Mouse (Mus musculus): ENCODE data around the gene Alox12.

The Alox12 gene

DNA sequence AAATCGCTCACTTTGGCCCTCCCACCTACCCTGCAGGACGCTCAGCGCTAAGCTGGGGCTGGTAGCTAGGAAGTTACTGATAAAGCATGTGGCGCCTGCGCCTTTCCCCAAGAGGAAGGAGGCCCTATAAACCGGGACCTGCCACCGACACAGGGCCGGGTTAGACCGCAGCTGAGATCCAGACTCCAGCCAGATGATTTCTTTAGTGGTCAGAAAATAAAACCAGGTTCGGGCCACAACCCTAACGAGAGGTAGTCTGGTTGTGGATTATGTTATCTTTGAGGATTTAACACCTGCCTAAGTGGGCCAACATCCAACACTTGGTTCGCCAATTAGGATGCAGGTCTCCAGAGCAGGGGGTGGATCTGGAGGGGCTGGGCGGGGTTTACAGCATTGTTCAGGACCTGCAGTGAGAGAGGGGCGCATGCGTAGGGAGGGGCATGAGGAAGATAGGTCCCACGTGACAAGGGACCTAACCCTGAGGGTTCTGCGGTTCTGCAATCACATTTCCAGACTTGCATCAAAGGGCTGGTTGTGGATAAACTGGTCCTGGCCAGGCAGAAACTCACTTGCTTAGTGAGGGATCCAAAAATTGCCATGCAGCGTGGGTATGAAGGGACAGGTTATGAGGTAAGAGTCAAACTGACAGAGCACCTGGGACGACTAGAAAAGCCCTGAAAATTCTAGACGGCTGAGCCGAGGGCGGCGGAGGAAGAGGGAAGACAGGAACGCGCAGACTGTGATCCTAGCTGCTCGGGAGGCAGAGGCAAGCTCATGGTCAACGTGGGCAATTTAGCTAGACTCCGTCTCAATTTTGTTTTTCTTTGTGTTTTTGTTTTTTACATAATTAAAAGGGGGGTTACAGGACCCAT lies 34.2 kb downstream of the Alox12 start, which contains the start of gene Slc16a13:
TSS of gene Slc16a13 (minus strand) at position 334 of the 872 bp plus-strand sequence.
- DNase-seq (ENCODE audit: low spot score) = peak; percentile 97

DNA sequence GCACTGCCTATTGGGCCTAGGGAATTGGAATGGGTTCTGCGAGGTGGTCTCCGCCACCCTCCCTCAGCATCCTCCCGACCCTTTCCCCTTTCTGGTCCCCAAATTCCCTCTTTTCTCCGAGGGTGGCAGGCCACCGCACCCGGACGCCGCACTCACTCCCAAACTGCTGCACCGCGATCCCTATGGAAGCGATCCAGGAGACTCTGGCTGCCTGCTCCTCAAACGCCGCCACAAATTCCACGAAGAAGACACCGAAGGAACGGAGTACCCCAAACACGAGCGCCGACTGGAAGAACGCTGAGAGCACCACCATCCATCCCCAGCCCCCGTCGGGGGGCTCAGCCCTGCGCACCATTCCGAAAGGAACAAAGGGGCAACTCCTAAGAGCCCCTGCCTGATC lies 34.8 kb downstream of the Alox12 start:
- DNase-seq (ENCODE audit: low spot score) = no peak

DNA sequence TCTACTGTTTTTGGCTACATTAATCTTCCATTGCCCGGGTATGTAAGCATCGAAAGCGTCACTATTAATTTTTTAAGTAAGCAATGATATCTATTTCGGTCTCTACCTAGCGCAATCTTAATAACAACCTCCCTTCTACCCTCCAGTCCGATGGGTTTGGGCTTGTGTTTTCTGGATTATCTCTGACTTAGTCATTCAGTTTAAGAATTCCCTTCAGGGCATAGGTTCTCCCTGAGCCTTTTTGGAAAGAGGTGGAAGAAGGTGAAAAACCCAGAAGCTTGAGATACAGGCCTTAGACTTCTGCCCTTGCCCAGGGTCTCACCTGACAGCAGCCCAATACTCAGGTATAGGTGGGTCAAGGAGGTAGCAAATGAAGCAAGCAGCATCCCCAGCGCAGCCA lies 35.3 kb downstream of the Alox12 start:
- no peak for DNase-seq (ENCODE audit: low spot score)

DNA sequence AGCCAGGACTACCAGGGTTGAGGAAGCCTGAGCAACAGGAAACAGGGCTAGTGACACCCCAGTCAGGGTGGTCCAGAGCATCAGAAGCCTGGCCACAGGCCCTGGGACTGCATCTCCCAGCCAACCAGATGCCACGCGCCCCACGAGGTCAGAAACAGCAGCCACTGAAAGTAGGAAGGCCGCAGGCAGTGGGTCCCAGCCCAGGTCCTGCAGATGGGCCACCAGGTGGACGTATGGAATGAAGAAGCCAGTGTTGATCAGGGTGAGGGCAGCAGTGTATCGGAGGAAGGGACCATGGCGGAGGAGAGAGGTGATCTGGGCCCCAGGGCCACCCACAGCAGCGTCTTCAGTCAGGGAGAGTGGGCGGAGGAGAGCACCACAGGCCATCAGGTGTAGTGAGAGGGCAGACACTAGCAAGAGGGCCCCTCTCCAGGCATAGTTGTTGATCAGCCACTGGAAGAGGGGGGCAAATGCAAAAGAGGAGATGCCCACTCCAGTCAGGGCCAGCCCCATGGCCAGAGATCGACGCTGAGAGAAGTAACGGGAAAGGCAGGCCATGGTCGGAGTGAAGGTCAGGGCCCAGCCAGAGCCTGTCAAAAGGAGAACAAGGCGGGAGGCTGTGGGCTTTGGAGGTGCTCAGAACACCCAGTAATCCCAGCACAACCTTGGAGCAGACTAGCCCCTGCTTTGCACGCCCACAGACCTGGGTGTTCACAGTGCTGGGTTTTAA lies 36.2 kb downstream of the Alox12 start:
- DNase-seq (ENCODE audit: low spot score) = no peak

DNA sequence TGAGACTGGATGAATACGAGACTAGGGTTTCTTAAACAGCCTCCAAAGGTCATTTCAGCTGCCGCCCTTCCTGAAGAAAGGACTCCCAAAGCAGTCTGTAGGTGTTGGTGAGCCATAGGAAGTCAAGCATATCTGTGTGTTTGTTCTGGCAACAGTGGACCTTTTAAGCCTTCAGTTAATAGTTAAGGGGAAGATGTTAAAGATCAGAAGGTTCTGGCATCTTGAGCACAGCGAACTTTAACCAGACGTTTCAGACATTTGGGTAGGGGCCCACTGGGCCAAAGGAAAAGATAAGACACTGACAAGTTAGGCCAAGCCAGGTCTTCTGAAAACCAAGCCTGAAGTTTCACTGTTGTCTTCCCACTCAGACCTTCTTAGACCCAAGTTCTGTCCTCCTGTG lies 37.1 kb downstream of the Alox12 start:
- DNase-seq (ENCODE audit: low spot score) = no peak

DNA sequence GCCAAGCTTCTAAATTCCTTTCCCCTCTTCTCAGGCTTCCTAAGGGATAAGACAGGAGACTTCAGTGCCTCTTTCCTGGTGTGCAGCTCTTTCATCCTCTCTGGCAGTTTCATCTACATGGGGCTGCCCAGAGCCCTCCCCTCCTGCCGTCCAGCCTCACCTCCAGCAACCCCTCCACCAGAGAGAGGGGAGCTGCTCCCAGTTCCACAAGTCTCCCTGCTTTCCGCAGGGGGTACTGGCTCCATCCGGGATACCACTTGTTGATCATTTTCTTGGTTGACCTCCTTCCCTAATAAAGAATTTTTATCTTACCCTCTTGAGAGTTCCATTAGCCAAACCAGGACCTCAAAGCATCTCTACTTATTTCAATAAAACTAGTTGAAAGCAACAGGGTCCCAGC lies 39.0 kb downstream of the Alox12 start:
- no peak for DNase-seq (ENCODE audit: low spot score)

DNA sequence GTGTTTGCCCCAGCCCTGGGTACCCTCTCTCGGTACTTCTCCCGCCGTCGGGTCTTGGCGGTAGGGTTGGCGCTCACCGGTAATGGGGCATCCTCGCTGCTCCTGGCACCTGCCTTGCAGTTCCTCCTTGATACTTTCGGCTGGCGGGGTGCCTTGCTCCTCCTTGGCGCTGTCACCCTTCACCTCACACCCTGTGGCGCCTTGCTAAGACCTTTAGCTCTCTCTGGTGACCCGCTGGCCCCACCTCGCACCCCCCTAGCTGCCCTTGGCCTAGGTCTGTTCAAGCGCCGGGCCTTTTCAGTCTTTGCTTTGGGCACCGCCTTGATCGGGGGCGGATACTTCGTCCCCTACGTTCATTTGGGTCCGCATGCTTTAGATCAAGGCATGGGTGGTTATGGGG lies 39.9 kb downstream of the Alox12 start:
- no peak for DNase-seq (ENCODE audit: low spot score)

DNA sequence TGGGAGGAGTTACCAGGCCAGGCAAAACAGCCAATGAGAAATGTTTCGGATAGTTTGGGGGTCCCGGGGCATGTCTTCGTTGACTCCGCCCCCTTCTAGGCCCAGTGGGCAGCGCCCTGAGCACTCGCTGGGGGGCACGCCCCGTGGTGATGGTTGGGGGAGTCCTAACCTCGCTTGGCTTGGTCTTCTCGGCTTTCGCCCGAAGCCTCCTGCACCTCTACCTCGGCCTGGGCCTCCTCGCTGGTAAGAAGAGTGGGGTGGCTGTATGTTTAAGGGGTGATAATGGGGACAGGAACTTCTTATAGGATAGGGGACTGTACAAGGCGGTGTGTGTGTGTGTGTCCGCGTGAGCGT lies 40.3 kb downstream of the Alox12 start:
- no peak for DNase-seq (ENCODE audit: low spot score)

DNA sequence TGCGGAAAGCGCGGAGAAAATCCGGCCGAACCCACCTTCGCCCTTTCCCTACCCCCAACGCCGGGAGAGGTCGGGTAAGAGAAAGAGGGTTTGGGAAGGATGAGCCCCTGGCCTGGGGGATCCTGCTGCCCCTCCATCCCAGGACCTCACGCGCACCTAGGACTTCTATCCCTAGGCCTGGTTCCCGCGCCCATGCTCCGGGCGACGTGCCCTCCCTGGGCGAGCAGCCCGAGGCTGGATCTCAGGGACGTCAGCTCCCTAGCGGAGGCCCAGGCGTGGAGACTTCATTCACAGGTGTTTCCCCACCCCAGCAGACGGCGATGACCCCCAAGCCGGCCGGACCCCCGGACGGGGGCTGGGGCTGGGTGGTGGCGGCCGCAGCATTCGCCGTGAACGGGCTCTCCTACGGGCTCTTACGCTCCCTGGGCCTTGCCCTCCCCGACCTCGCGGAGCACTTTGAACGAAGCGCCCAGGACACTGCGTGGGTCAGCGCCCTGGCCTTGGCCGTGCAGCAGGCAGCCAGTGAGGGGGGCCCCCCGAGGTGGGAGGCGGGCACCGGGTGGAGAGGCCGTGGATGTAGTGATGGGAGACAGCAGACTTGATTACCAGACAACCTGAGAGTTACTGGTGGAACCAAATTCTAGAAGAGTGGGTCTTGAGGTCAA lies 40.8 kb downstream of the Alox12 start:
- no peak for DNase-seq (ENCODE audit: low spot score)

DNA sequence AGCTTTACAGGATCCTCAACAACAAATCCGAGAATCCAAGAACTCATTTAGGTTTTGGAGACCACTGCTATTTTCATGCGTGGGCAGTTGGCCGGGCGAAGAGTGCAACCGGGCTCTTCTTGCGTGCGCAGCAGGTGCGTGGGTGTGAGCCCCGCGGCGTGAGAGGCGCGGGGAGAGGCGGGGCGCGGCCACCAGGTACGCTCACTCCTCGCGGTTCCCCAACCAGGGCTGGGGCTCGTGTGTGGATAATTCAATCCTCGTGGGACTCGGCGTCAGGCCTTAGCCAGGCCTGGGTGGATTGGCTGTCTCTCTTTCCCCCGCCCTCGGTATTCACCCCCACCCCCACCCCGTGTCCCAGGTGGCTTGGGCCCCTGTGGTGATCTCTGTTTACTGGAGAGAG lies 41.4 kb downstream of the Alox12 start:
- DNase-seq (ENCODE audit: low spot score) = no peak

DNA sequence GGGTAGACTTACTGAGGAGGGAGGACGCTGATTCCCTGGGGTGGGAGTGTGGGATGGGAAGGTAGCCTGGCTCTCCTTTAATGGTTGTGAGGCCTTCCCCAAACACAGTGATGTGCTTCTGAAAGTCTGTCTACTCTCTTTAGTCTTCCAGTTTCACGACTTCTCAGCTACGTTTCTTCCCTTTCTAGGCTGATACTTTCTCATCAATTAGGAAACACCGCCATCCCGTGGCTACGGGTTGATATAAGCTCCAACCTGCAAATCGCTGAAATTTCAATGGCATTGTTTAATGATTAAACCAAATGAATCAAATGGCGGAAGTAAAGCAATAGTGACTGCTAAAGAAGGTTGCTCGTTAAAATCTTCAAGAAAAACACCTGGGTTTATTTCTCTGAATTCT lies 42.3 kb downstream of the Alox12 start:
- DNase-seq (ENCODE audit: low spot score) = peak; percentile 83

DNA sequence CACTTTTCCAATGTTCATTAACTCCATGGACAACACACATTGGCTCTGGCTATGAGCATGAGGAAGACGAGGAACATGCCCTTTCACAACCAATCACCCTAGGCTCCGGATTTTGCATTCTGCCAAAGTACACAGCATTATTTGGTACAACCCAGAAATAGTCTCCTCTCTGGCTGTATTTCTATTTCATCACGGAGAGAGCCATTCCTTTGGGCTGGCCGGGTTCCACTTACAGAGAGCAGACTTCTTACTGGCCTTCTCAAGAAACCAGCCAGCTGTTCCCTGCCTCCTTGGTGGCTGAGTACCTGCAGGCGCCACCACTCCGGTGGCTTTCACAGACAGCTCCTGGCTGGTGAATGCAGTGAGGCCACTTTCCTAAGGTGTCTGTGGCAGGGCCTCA lies 42.7 kb downstream of the Alox12 start, which contains the start of gene Slc16a11:
TSS of gene Slc16a11 (plus strand) at position 330 of the 400 bp plus-strand sequence.
- DNase-seq (ENCODE audit: low spot score) = no peak

DNA sequence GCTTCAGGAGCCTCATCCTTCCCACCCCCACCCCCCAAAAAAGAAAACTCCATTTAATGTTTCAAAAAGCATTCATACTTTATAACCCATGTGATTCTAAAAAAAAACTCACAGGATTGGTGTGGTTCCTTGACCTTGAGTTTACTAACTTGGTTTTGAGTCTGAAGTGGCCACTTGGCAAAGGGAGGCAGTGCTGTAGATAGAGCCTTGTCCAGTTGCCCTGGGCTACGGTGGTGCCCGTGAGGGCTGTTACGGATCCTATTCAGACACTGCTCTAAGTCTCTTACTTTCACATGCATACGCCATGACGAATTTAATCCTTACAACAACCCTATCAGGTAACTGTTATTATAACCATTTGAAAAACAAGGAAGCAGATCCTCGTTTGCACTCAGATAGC lies 43.2 kb downstream of the Alox12 start:
- no peak for DNase-seq (ENCODE audit: low spot score)

DNA sequence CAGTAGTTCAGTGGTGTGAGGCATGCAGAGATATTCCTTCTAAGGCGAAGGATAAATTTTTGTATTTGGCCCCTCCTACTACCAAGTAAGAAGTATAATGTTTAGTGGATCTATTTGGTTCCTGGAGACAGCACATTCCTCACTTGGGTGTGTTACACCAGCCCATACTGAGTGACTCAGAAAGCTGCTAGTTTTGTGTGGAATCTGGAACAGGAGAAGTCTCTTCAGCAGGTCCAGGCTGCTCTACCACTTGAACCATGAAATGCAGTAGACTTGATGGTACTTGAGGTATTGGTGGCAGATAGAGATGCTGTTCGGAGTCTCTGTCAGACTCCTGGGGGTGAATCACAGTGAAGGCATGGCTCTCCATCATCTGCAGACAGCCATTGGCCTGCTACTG lies 44.5 kb downstream of the Alox12 start:
- DNase-seq (ENCODE audit: low spot score) = no peak

DNA sequence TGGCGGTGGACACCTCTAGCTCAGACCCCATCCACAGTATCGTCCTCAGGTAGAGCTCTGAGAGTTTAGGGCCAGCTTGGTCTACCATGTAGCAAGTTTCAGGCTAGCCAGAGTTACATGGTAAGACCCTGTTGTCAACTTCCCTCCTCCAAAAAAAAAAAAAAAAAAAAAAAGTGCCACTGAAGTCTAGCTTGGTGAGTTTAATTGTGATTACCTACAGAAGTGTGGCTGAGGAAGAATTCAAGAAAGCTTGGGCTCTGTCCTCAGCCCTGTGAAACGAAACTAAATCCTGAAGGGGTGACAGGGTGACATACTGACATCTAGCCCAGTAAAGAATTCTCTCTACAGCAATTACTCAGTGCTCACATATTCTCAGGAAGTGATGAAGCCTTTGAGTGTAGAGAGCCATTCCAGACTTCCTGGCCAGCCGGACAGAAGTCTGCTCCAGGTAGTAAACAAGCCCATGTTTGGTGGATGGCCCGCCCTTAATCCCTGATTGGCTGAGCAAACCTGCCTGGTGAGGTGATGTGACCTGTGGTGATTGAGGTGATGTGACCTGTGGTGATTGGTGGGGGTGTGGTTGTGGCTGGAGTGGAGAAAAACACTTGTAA lies 46.3 kb downstream of the Alox12 start:
- no peak for DNase-seq (ENCODE audit: low spot score)

DNA sequence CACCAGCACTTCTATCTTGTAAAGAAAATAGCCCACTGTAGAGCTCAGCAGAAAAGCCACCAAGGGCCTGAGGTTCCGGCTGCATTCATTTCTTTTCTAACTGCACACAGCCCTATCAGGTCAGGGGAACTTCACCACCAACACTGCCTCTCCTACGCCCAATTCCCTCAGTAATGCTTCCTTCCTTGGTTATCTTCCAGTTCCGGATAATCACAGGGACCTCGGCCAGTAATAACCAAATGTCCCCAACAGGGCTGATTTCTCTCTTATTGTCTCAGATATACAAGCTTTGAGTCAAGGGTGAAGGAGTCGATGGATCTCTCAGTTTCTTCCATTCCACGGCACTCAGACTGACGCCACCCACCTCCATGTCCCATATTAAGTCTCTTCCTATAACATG lies 47.9 kb downstream of the Alox12 start:
- no peak for DNase-seq (ENCODE audit: low spot score)

DNA sequence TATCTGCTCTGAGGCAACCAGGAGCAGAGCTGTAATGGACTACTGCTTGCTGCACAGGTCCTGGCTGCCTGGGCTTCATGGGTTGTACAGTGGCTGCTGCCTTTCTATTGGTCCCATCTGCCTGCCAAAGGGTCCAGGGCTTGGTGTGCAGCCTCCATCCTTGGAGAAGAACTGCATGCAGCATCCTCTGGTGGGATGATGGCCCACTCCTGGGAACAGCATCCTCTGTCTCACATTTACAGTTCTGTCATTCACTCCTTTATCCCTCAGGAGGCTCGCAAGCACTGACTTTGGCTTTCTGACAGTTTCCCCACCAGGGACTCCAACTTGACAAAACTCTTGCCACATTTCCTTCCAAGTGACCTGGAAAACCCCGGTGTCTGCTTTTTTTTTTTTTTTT lies 48.4 kb downstream of the Alox12 start:
- no peak for DNase-seq (ENCODE audit: low spot score)

DNA sequence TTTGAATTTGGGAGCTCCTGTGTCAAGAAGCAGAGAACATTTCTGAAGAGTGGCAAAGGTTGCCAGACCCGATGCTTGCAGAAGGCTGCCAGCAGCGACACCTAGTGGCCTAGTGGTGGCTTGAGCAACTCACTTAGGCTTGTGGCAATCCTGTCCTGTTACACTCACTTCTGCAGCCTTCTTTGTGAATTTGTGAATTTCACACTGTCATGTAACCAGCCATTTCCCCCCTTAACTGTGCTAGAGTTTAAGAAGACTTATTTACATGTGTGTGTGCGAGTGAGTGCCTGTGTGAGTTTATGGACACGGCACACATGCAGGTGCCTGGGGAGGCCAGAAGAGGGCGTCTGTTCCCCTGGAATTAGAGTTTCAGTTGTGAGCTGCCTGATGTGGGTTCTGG lies 53.5 kb downstream of the Alox12 start:
- peak; percentile 89 for DNase-seq (ENCODE audit: low spot score)

DNA sequence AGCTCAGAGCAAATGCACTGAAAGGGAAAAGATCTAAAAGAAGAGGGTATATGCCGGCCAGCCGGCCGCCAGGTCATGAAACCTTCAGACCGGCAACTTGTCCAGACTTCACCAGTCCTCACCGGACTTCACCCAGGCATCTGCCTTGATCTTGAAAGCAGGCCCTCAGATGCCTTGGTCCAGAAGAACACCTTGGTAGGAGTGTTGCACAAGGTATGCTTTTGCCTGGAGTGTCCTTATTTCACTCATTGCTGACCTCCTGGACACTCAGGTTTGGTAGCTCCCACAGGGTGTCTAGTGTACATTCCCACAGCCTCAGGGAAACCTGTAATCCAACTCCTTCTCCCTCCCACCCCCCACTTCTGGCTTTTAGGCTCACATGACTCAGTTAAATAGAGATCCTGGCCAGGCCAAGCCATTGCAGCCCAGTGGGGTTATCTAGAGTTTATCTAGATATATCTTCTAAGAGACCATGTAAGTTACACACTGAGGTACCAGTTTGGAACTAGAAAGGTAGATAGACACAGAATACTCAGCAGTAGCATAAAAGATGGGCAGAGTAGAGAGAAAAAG lies 55.0 kb downstream of the Alox12 start:
- DNase-seq (ENCODE audit: low spot score) = peak; percentile 64

DNA sequence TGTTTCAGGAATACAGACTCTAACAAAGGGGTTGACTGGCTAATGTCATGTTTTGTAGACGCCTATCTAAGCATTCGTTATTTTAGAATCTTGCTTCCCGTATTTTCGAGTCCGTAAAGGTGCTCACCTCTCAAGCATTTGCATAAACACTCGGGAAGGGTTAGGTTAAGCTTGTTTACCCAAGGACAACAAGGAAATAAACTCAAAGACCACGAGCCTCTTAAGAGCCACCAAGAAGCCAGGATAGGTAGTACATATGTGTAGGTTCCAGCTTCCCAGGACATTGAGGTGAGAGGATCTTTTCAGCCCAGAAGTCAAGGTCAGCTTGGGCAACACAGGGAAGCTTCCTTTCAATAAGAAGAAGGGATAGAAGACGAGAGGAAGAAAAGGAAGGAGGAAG lies 56.0 kb downstream of the Alox12 start:
- DNase-seq (ENCODE audit: low spot score) = no peak

DNA sequence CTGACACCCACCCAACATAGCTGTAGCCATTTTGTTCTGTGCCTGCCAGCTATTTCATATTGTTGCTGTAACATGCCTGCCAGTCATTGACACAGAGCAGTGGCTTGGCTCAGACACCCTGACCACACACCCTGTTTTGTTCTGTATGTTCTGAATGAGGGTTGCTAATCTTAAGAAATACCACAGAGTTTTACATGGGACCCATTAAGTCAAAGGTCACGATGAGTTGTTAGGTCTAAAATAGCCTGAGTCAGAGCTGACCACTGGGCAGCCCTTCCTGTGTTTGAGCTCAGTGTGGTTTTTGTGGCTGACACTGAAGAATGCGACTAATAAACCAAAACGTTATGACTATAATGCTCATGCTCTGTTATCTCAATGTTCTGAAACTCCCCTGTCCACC lies 56.8 kb downstream of the Alox12 start:
- peak; percentile 62 for DNase-seq (ENCODE audit: low spot score)
